Mouse (Mus musculus): ENCODE results near the gene Axin2.
A peak's percentile ranks its signal among the peaks of the same experiment; 100 is the strongest.

Axin2 gene

GRCm38 (mm10) chr11:108973866-108974265 lies 53.7 kb downstream of the Axin2 start:
- no peak for DNase-seq (ENCODE audit: low spot score in 2 of 2)

GRCm38 (mm10) chr11:108975583-108975982 lies 55.4 kb downstream of the Axin2 start:
- no peak for DNase-seq (ENCODE audit: low spot score in 2 of 2)

- DNase-seq (ENCODE audit: low spot score in 2 of 2) = no peak
Observed at GRCm38 (mm10) chr11:108980530-108980929, 60.4 kb downstream of the Axin2 start.

GRCm38 (mm10) chr11:108981012-108981411 lies 60.9 kb downstream of the Axin2 start:
- DNase-seq (ENCODE audit: low spot score in 2 of 2) = no peak

GRCm38 (mm10) chr11:108983409-108984064 lies 63.4 kb downstream of the Axin2 start:
- no peak for DNase-seq (ENCODE audit: low spot score in 2 of 2)

- DNase-seq (ENCODE audit: low spot score in 2 of 2) = no peak
Observed at GRCm38 (mm10) chr11:108984711-108985419, 64.7 kb downstream of the Axin2 start.

- peak in 1 of 2 experiments; percentile 19 for DNase-seq (ENCODE audit: low spot score in 2 of 2)
Observed at GRCm38 (mm10) chr11:108985836-108986235, 65.7 kb downstream of the Axin2 start.

- no peak for DNase-seq (ENCODE audit: low spot score in 2 of 2)
Observed at GRCm38 (mm10) chr11:108987226-108987625, 67.1 kb downstream of the Axin2 start.

GRCm38 (mm10) chr11:108987705-108988104 lies 67.6 kb downstream of the Axin2 start:
- DNase-seq (ENCODE audit: low spot score in 2 of 2) = peak in 1 of 2 experiments; percentile 18

GRCm38 (mm10) chr11:108988258-108988657 lies 68.1 kb downstream of the Axin2 start:
- no peak for DNase-seq (ENCODE audit: low spot score in 2 of 2)

- DNase-seq (ENCODE audit: low spot score in 2 of 2) = no peak
Observed at GRCm38 (mm10) chr11:108989940-108990339, 69.8 kb downstream of the Axin2 start.

- no peak for DNase-seq (ENCODE audit: low spot score in 2 of 2)
Observed at GRCm38 (mm10) chr11:108993414-108993813, 73.3 kb downstream of the Axin2 start.

GRCm38 (mm10) chr11:108995196-108995989 lies 75.2 kb downstream of the Axin2 start:
- DNase-seq (ENCODE audit: low spot score in 2 of 2) = no peak

- no peak for DNase-seq (ENCODE audit: low spot score in 2 of 2)
Observed at GRCm38 (mm10) chr11:108995990-108996533, 75.9 kb downstream of the Axin2 start.

- no peak for DNase-seq (ENCODE audit: low spot score in 2 of 2)
Observed at GRCm38 (mm10) chr11:108997816-108998215, 77.7 kb downstream of the Axin2 start.

All from cerebellum, postnatal 4 days (tissue).